Mouse (Mus musculus) thymus, adult 2 months (tissue): ENCODE measurements around the gene Cldn4.

Experiments used
- CTCF ChIP-seq: fragments of 200-500 bp; IDR thresholded peaks from 2 replicates; pipeline ENCODE4 v1.5.1; 2012; ENCODE audit warnings: mild to moderate bottlenecking, control low read depth, low read length, moderate library complexity, borderline replicate concordance; ENCODE audit not compliant: control insufficient read depth, poor library complexity, insufficient read depth; ENCODE audit errors: extremely low read depth
- POLR2A ChIP-seq: fragments of 200-500 bp; IDR thresholded peaks from 2 replicates; pipeline ENCODE4 v1.6.1; 2012; ENCODE audit warnings: mild to moderate bottlenecking, low read length, control low read depth, moderate library complexity; ENCODE audit not compliant: control insufficient read depth, poor library complexity, insufficient read depth; ENCODE audit errors: extremely low read depth

- TF ChIP-seq POLR2A (no peak), CTCF (no peak)
These were observed 40.1 kb downstream of the Cldn4 start, which contains the start of gene Tmem270 for GRCm38 (mm10) chr5:134906633-134907032.
